Mouse (Mus musculus): ENCODE results near the gene Vps36.

Vps36 gene

DNA sequence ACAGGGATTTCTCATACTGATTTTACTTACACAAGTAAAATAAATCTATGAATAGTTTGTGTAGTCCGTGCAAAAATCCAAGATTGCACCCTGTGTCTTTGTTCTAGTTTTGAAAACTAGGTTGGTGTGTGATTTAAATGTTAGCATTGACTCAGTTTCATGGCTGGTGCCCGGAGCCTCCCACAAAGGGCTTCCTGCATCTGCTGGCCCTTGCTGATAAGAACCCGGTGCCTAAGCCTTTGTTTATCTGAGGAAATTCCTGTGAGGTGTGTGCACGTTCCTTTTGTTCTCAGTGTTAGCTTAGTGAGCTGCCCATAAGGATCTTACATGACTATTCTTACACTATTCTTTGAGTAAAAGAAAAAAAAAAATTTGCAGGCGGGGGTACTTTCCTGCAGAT is 16.4 kb downstream of the Vps36 start:
- in situ Hi-C loops (cut with MboI; ENCODE audit: low sequenced_read_pairs), result no loop called here

DNA sequence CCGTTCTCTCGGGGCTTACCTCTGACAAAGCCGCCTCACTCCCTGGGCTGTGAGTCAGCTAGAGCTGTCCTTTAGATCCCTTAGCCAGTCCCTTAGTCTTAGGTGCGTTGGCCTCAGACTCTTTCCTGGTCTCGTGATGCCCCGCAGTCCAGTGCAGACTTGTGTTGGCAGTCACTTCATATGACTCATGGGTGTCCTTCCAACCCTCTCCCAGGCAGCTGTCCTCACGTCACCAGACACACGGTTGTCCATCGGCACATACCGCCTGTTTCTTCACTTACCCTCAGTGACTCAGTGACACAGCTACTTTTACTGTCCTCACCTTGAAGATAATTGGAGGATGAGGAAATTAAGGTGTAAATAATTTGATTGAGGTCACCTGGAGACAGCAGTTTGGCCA is 22.2 kb downstream of the Vps36 start:
- in situ Hi-C loops (cut with MboI; ENCODE audit: low sequenced_read_pairs), result no loop called here

DNA sequence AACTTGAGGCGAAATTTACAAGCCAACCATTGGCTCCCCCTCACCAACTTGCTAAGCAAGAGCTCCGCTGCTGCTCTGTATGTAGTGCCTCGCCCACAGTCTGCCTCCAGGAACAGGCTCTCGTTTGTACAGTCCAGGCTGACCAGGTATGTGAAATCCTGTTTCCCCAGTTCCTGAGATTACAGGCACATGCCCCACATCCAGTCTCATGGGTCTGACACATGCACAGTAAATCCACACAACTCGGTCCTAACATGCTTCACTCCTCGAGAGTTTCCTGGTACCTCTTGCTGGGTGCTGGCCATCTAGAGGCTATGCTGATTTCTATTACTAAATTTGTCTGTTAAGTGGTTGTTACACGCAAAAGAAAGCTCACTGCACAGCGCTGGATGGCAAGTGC is 33.8 kb downstream of the Vps36 start:
- in situ Hi-C loops (cut with MboI; ENCODE audit: low sequenced_read_pairs), result no loop called here

DNA sequence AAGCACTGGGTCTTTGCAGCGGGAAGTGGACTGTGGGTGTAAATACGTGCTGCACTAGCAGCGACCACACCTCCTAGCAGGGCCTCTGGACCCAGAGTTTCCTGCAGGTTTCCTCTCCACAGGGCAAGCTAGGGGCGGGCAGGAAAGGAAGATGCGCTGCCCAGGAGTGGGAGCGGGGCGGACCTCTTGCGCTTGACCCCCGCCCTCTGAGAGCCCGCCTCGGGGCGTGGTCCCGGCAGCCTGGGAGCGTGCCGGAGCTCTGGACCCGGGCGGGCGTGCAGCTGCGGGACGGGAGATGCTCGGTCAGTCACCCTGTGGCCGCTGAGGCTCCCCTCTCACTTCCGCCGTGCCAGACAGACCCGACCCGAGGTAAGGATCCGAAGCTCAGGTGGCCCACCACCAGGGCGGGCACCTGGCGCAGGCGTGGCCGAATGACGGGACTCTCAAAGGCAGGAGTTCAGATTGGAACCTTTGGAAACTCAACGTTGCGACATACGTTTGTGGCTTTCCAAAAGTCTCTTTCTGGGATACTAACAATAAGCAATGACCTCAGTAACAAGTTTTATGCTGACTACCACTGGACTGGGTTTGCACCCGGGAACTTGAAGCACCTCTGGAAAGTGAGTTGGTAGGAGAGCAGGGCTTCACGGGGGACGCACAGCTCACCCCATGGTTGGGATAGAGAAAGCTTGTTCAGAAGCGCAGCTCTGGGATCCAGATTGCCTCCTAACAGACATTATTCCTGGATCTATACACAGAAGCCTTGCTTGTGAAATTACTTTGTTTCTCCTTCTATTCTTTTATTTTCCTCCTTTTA is 34.7 kb downstream of the Vps36 start, which contains the start of gene Thsd1:
Gene Thsd1 (plus strand): TSS at position 253 of the 817 bp plus-strand sequence.
- in situ Hi-C loops (cut with MboI; ENCODE audit: low sequenced_read_pairs), result no loop called here

DNA sequence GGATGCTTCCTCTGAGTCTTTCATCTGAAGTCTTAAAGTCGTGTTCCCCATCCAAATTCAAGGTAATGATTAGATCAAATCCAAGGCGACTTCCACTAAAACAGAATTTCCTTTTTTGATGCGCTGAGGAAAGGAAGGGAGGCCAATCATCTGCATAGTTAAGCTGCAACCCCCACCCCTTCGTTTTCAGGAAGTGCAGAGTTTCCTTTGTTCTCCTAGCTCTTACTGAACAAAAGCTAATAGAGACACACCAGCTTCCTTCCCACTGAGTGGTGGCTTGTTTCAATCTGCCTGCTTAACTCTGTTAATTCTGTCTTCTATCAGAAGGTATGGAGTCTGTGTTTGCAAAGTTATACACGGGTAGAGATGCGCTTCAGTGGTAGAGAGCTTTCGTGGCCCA is 36.0 kb downstream of the Vps36 start:
- in situ Hi-C loops (cut with MboI; ENCODE audit: low sequenced_read_pairs), result no loop called here

DNA sequence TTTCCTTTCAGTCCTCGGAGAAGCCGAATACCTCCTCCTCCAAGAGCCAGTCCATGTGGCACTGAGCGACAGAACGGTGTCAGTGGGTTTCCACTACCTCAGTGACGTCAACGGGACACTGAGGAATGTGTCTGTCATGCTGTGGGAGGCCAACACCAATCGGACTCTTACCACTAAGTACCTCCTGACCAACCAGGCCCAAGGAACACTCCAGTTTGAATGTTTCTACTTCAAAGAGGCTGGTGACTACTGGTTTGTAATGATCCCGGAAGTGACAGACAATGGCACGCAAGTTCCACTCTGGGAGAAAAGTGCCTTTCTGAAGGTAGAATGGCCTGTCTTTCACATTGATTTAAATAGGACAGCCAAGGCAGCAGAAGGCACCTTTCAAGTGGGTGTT is 50.4 kb downstream of the Vps36 start:
- in situ Hi-C loops (cut with MboI; ENCODE audit: low sequenced_read_pairs), result no loop called here

DNA sequence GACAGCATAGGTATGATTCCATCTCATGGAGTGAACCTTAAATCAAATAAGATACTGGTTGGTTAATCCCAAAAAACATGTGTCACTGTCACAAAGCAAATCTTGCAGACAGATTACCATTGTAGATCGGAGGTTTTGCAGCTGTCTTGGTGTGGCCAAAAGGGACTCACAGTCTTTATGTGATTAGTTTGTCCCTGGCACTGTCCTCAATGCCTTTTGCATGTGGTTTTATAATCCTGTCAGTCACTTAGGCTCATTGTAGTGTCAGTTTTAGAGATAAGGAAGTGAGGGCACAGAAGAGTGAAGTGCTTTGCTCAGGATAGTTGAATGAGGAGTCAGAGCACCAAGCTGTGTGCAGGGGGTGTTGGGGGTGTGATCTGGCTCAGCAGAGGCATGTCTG is 53.1 kb downstream of the Vps36 start:
- in situ Hi-C loops (cut with MboI; ENCODE audit: low sequenced_read_pairs), result no loop called here

DNA sequence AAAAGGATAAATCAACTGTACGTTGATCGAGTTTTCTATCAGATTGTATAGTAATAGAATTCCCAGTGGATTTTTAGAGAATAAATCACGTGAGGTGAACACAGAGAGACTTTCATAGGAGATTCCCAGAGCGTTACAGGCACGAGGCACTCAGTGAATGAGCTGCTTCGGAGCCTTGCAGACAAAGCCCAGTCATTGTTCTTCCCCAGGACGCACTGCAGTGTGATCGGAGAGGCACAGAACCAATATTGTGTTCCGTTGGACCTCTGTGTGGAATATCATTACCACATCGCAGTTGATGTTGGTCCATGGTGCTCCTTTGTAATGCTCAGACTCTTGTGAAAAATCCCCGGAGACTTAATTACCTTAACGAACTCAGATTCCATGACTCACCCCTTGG is 55.3 kb downstream of the Vps36 start:
- in situ Hi-C loops (cut with MboI; ENCODE audit: low sequenced_read_pairs), result no loop called here

DNA sequence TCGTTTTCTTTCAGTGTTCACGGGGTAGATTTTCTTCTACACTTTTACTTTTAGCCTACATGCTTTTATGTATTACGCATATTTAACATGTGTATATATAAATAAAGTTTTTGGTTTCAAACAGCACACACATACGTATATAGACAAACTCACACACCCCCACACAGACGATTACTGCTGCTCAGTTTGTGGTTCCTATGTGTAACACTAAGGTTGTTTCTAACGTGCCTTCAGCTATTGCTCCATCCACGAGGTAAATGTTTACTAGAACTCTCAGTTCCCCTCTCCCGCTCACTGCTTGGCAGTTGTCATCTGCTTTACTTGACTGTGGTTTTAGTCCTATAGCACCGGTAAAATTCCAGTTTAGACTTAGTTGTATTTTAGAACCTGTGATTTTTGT is 56.5 kb downstream of the Vps36 start:
- in situ Hi-C loops (cut with MboI; ENCODE audit: low sequenced_read_pairs), result no loop called here

DNA sequence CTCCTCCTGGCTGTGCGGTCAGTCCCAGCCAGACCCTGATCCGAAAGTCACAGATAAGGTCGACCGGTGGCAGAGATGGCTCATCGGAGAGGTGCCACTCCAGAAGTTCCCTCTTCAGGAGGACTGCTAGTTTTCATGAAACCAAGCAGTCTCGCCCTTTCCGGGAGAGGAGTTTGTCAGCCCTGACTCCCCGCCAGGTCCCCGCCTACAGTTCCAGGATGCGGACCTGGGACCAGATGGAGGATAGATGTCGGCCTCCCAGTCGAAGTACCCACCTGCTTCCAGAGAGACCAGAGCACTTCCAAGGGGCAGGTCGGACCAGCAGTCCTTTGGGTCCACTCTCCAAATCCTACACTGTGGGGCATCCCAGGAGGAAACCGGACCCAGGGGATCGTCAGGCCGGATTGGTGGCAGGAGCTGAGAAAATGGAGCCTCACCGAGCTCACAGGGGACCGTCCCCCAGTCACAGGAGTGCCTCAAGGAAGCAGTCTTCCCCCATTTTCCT is 66.4 kb downstream of the Vps36 start:
- in situ Hi-C loops (cut with MboI; ENCODE audit: low sequenced_read_pairs), result no loop called here

DNA sequence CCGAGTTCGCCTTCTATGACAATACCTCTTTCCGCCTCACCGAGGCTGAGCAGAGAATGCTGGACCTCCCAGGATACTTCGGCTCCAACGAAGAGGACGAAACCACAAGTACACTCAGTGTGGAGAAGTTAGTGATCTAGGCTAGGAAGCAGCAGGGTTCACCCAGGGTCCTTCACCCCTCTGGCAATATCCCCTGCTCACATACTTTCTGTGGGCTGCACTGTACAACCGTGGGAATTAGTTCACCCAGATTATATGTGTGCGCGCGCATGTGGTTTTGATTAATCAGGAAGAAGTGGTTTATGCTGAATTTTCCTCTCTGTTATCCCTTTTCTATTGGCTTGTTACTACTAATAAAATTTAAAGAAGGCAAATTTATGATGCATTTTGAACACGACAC is 66.9 kb downstream of the Vps36 start:
- in situ Hi-C loops (cut with MboI; ENCODE audit: low sequenced_read_pairs), result no loop called here

DNA sequence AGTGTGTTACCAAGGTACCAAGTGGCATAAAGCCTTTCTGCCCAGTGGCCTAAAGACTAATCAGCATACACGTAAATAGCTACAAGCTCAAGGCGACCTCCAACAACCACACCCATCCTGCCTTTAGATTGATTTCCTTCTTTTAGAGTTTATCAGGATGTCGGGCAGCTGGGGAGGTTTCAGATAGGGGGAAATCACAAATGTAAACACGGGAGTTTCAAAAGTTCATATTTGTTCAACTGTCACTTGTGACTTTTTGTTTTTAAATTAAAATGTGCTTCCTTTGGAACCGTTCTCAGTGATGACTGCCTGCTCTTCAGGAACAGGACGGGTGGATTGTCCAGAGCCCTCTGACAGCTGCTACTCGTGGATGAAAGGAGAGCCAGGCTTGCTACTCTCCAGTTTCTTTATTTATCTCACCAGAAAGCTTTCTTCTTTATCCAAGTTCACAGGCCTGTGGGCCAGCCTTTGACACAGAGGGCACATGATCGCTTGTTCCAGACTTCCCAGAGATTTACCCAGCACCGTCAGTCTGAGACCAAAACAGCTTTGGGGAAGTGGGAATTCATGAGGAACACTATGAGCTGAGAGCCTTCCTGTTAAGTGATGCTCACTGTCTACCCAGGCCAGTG is 67.6 kb downstream of the Vps36 start:
- in situ Hi-C loops (cut with MboI; ENCODE audit: low sequenced_read_pairs), result no loop called here

DNA sequence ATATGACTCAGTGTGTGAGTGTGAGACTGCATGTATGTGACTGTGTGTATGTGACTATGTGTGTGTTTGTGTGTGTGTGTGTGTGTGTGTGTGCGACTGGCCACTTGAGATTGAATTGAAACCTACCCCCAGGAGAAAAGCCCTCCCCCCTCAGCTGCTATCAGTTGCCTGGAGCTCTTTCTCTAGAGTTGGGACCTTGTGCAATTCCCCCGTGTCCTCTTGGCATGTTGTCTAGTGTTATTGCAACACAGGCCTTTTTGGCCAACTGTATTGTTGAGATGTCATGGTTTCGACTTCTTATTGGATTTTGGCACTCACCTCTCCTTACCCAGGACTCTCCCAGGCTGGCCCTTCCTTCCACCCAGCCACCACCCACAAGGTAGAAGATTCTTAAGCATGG is 69.7 kb downstream of the Vps36 start:
- in situ Hi-C loops (cut with MboI; ENCODE audit: low sequenced_read_pairs), result no loop called here

DNA sequence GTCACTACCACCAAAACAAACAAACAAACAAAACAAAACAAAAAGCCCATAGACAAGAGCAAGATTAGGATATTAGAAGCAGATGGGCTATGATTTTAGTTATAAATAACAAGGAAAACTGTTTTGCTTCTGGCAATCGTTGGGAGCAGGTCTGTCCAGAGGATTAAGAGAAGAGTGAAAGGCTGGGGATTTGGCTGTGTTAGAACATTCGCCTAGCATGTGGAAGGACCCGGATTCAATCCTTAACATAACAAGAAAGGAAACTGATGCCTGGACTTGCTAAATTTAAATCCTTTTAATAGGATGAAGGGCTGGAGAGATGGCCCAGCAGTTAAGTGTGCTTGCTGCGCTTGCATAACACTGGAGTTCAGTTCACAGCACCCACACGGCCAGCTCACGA is 71.7 kb downstream of the Vps36 start:
- in situ Hi-C loops (cut with MboI; ENCODE audit: low sequenced_read_pairs), result no loop called here

DNA sequence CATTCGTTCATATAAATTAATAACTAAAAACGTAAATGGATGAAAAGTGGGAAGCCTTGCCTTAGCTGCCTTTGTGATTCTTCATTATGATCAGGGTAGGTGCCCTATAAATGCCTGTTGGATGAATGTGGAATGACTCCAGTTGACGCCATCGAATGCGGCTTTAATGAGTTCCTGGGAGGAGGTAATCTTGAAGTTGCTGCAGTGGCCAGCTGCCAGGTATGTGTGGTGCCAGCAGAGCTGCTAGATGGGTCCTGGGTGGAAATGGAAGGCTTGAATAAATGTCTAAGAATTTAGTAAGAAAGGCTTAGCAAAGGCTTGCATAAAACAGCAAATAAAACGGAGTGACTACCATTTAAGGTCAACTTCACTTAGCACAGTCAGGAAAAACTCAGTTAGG is 72.2 kb downstream of the Vps36 start:
- in situ Hi-C loops (cut with MboI; ENCODE audit: low sequenced_read_pairs), result no loop called here

DNA sequence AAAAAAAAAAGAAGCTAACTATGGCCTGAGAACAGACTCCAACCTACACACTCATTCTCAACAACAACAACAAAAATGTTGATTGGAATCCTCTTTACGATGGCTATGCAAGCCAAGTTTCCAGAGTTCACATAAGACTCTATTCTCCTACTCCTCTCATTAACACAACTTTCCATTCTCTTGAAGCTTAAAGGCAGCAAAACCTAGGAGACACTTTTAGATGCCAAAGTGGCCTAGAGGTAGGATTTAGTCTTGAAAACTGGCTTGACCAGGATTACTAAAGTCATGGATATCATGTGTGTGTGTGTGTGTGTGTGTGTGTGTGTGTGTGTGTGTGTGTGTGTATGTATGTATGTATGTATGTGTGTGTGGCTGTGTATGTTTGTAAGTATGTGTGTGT is 72.6 kb downstream of the Vps36 start:
- in situ Hi-C loops (cut with MboI; ENCODE audit: low sequenced_read_pairs), result no loop called here

DNA sequence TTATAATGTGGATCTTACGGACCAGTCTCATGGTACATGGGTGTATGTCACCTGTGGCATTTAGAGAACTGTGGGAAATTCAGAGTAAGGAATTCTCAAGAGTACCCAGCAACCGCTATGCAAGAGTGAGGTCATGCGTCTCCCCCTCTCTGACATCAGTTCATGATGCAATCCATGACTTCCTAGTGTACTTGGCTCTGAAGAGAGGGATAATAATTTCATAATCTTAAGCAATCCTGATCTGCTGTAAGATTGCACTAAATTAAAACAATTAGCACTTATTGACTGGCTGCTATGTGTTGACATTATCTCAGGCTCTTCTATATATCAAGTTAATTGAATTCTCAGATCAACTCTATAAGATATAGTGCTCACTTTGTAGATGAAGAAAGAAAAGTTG is 74.2 kb downstream of the Vps36 start:
- in situ Hi-C loops (cut with MboI; ENCODE audit: low sequenced_read_pairs), result no loop called here

Data from CH12F3 (cell line).